Mouse (Mus musculus): ENCODE results near the gene Ccdc103.

- TF ChIP-seq GATA1 (IDR thresholded peaks at IDR 0.05; ENCODE audit: borderline replicate concordance, low read length) (no peak), FLI1 (IDR thresholded peaks at IDR 0.05; ENCODE audit: low read length) (no peak)
Observed at GRCm38 (mm10) chr11:102881314-102882198, 552 bp downstream of the Ccdc103 start.

All from megakaryocyte, embryonic 14.5 days (primary cell).